Mouse (Mus musculus): ENCODE measurements around the gene Yipf2. TPM values are rescaled to one million over a fixed set of nuclear protein-coding genes. Genes with fewer than 3 reads are reported as not detected.
A peak's percentile ranks its signal among the peaks of the same experiment; 100 is the strongest.
"Not testable (repeated sequence)": the region's sequence is repeated elsewhere in the genome, so short reads cannot be mapped to it uniquely, and the experiment has no call there.

The Yipf2 gene
- polyA plus RNA-seq, 1 experiment = 5.0 TPM

DNA sequence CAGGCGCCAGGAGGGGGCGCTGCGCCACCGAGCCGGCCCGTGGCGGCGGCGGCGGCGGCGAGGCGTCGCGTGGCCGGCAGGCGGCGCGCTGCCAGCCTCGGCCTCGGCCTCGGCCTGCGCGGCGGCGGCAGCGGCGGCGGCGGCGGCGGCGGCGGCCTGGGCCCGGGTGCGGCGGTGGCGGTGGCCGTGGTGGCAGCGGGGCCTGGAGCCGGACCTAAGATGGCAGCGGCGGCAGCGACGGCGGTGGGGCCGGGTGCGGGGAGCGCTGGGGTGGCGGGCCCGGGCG is 45.9 kb downstream of the Yipf2 start, which contains the start of gene Carm1:
Carm1 (plus strand) TSS at position 106 of the 286 bp plus-strand sequence.
- whole genome bisulfite sequencing = 24% methylated on average over 52 of the region's 52 CpGs
- no peaks in the 10 kb centered on the region for H3K4me1 ChIP-seq (ENCODE audit: control insufficient read depth, insufficient read depth, low read length)
- TF ChIP-seq CTCF (IDR thresholded peaks at IDR 0.05; ENCODE audit: control insufficient read depth, insufficient read depth, low read length) (no peak), POLR2A (IDR thresholded peaks at IDR 0.05; ENCODE audit: borderline replicate concordance, control insufficient read depth, low read depth, low read length) (no peak)

DNA sequence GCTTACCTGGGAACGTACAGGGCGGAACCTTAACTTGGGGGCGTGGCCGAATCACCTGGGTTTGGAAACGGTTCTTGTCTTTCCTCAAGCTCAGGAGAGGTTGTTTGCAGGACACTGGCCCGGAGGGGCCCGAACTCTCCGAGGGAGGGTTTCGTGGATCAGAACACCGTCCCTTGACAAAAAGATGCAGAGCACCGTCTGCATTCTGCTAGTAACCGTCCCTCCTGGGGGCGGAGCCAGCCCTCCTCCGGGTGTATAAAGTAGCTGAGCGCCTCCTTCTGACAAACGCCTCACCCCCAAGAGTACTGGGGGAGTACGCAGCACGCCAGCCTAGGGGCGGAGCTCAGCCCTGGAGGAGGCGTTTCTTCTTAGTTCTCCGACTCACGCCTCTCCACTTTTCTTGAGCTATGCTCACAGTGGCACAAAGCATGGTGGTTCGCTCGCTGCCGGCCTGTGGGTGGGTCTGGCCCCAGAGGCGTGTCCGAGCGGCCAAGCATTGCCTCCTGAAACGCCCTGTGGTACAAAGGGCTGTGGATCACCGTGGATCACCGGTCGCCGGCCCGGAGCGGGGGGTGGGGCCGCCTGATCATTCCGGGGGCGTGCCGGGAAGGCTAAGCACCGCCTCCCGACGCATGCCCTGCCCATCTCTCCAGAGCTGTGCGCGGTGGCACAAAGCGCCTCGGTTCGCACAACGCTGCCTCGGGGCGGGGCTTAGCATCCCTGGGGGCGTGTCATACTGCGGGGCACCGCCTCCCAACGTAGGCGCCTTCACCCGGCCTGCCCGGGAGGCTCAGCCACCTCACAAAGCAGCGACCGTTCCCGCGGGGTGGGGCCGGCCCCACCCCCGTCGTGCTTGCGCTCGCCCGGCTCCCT is 46.5 kb downstream of the Yipf2 start:
- peak overlapping the region; percentile 84 for H3K27ac ChIP-seq (ENCODE audit: control insufficient read depth, insufficient read depth, low read depth, low read length, poor library complexity)
- WGBS = under 1% methylated on average over 67 of the region's 67 CpGs
- H3K4me3 ChIP-seq (replicated peaks; ENCODE audit: control insufficient read depth, low read depth, low read length) = peak overlapping the region; percentile 96
- no peaks in the 10 kb centered on the region for H3K4me1 ChIP-seq (ENCODE audit: control insufficient read depth, insufficient read depth, low read length)
- TF ChIP-seq POLR2A (IDR thresholded peaks at IDR 0.05; ENCODE audit: borderline replicate concordance, control insufficient read depth, low read depth, low read length) (peak; percentile 22; the same call in 1 of the 2 replicates), CTCF (IDR thresholded peaks at IDR 0.05; ENCODE audit: control insufficient read depth, insufficient read depth, low read length) (peak; percentile 59; the same call in 1 of the 2 replicates)

More for the DNA sequence above, 45.9 kb downstream of the Yipf2 start, which contains the start of gene Carm1:
- peak within 1 kb of the TSS; percentile 84 for H3K27ac ChIP-seq (ENCODE audit: control insufficient read depth, insufficient read depth, low read depth, low read length, poor library complexity)
- peak within 1 kb of the TSS; percentile 96 for H3K4me3 ChIP-seq (replicated peaks; ENCODE audit: control insufficient read depth, low read depth, low read length)

DNA sequence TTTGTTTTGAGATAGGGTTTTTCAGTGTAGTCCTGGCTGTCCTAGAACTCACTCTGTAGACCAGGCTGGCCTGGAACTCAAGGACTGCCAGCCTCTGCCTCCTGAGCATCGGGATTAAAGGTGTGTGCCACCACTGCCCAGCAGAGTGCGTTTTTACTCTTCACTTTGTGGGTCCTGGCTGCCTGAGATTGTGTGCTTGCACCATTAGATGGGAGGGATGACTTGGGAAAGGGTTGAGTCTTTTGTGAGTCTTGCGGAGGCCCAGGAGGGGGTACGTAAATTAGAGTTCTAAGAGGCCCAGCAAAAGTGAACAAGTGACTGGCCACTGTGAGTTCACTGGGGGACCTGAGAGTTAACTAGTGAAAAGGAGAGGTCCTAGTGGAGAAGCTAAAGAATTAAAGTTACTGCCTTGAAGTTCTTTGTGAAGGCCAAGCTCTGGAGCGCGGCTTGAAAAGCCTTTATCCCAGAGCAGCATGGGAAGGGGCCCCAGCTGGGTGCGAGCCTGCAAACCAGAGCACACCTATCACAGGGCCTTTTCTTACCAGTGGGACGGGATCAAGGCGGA is 47.2 kb downstream of the Yipf2 start:
- Histone ChIP-seq H3K4me3 (replicated peaks; ENCODE audit: control insufficient read depth, low read depth, low read length) (peak overlapping the region; percentile 96), H3K4me1 (ENCODE audit: control insufficient read depth, insufficient read depth, low read length) (no peaks in the 10 kb centered on the region), H3K27ac (ENCODE audit: control insufficient read depth, insufficient read depth, low read depth, low read length, poor library complexity) (no peak overlapping the region; the same call in 1 of the 2 replicates)
- no peak for TF ChIP-seq POLR2A (IDR thresholded peaks at IDR 0.05; ENCODE audit: borderline replicate concordance, control insufficient read depth, low read depth, low read length)
- TF ChIP-seq CTCF (IDR thresholded peaks at IDR 0.05; ENCODE audit: control insufficient read depth, insufficient read depth, low read length) = no peak
- 24% methylated on average over 9 of the region's 9 CpGs for WGBS

DNA sequence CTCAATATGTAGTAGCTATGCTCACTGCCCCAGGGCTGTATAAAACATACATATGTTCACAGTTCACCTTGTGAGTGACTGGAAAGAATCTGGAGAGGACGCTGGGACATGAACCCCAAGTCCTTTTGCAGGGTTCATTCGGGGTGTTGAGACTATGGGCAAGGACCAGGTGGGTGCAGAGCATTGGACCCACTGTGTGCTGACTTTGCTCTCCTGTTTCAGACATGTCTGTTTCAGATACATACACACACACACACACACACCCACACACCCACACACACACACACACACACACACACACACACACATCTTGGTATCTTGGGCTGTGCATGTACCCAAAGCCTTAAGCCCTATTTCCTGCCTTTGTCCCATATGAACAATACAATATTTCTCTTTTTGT is 50.6 kb downstream of the Yipf2 start:
- not testable (repeated sequence) for H3K4me3 ChIP-seq (replicated peaks; ENCODE audit: control insufficient read depth, low read depth, low read length); H3K27ac ChIP-seq (ENCODE audit: control insufficient read depth, insufficient read depth, low read depth, low read length, poor library complexity); H3K4me1 ChIP-seq (ENCODE audit: control insufficient read depth, insufficient read depth, low read length)
- WGBS = 88% methylated on average over 2 of the region's 2 CpGs

DNA sequence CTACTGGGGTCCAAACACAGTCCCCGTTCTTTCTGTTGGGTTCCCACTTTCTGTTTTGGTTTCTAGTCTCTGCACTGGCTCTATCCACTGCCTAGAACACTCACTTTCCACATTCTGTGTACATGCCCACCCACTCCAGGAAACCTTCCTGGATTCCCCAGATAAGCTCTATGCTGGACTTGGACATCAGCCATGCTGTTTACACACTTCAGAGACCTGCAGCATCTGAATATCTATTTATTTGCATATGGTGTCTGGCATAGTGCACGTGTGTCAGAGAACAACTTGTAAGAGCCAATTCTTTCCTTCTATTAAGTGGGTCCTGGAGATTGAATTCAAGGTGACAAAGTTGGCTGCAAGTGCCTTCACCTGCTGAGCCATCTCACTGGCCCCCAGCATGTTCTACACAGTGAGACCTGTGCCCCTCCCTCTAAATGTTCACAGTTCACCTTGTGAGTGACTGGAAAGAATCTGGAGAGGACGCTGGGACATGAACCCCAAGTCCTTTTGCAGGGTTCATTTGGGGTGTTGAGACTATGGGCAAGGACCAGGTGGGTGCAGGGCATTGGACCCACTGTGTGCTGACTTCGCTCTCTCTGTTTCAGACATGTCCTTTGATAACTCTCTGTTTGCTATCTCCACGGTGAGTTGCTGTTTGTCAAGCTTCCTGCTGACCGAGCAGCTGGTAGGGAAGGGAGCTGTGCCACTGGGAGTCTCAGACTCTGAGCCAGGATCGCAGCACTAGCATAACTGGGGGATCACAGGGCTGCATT is 52.5 kb downstream of the Yipf2 start:
- 53% methylated on average over 7 of the region's 7 CpGs for WGBS
- TF ChIP-seq CTCF (IDR thresholded peaks at IDR 0.05; ENCODE audit: control insufficient read depth, insufficient read depth, low read length) = no peak
- no peak for TF ChIP-seq POLR2A (IDR thresholded peaks at IDR 0.05; ENCODE audit: borderline replicate concordance, control insufficient read depth, low read depth, low read length)

More for the DNA sequence above, 52.5 kb downstream of the Yipf2 start:
- no peak overlapping the region for H3K27ac ChIP-seq (ENCODE audit: control insufficient read depth, insufficient read depth, low read depth, low read length, poor library complexity)
- no peak overlapping the region for H3K4me3 ChIP-seq (replicated peaks; ENCODE audit: control insufficient read depth, low read depth, low read length)
- H3K4me1 ChIP-seq (ENCODE audit: control insufficient read depth, insufficient read depth, low read length) = no peaks in the 10 kb centered on the region

Other genes starting within 250 kb of the Yipf2 start
- gene Ilf3, start 225.0 kb downstream of the Yipf2 start, polyA plus RNA-seq (2011; ENCODE audit: insufficient read depth, insufficient read length, low replicate concordance, missing spikeins) = 24.2 and 40.1 TPM in 2 replicates
- 24.8 and 56.3 TPM in 2 replicates for gene Qtrt1, start 181.0 kb downstream of the Yipf2 start, polyA plus RNA-seq (2011; ENCODE audit: insufficient read depth, insufficient read length, low replicate concordance, missing spikeins)
- gene Dnm2, start 167.9 kb downstream of the Yipf2 start, polyA plus RNA-seq (2011; ENCODE audit: insufficient read depth, insufficient read length, low replicate concordance, missing spikeins) = 86.9 and 130 TPM in 2 replicates
- gene Tmed1, start 82.6 kb downstream of the Yipf2 start, polyA plus RNA-seq (2011; ENCODE audit: insufficient read depth, insufficient read length, low replicate concordance, missing spikeins) = 6.7 and 7.6 TPM in 2 replicates
- gene AB124611, start 66.7 kb downstream of the Yipf2 start, polyA plus RNA-seq (2011; ENCODE audit: insufficient read depth, insufficient read length, low replicate concordance, missing spikeins) = 53.1 and 110 TPM in 2 replicates
- gene Carm1, start 45.9 kb downstream of the Yipf2 start, polyA plus RNA-seq (2011; ENCODE audit: insufficient read depth, insufficient read length, low replicate concordance, missing spikeins) = 29.7 and 37.6 TPM in 2 replicates
- 10.4 and 11.6 TPM in 2 replicates for gene Timm29, start 106 bp downstream of the Yipf2 start, polyA plus RNA-seq (2011; ENCODE audit: insufficient read depth, insufficient read length, low replicate concordance, missing spikeins)
- gene Smarca4, start 23.3 kb upstream of the Yipf2 start, polyA plus RNA-seq (2011; ENCODE audit: insufficient read depth, insufficient read length, low replicate concordance, missing spikeins) = 45.4 and 66.3 TPM in 2 replicates
- 8.1 and 14.5 TPM in 2 replicates for gene Ldlr, start 130.7 kb upstream of the Yipf2 start, polyA plus RNA-seq (2011; ENCODE audit: insufficient read depth, insufficient read length, low replicate concordance, missing spikeins)
- gene Spc24, start 167.5 kb upstream of the Yipf2 start, polyA plus RNA-seq (2011; ENCODE audit: insufficient read depth, insufficient read length, low replicate concordance, missing spikeins) = 40.1 and 46.6 TPM in 2 replicates
- 1.4 and 1.7 TPM in 2 replicates for gene Kank2, start 205.9 kb upstream of the Yipf2 start, polyA plus RNA-seq (2011; ENCODE audit: insufficient read depth, insufficient read length, low replicate concordance, missing spikeins)
- not detected in 2 replicates for gene Angptl8, start 242.7 kb upstream of the Yipf2 start, polyA plus RNA-seq (2011; ENCODE audit: insufficient read depth, insufficient read length, low replicate concordance, missing spikeins)

Data from bone marrow, adult 2 months (tissue).